8 mouse cellular contexts compared by ENCODE assay signal in the genomic region with DNA sequence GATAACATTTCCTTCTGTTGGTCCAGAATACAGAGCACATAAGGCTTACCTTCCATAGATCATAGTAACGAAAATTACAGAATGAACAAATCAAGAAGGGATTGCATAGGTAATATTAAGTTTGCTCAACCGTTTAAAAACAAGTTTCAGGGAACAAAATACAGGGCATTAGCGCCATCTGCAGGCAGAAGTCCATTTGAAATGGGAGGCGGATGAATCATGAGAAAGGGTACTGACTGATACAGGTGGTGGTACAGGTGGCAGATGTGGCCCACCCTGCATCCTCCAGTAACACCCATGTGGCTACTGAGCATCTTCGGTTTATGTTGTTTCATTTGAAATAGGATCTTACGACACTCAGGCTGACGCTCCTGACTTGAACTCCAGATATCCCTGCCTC. TPM values are rescaled to one million over a fixed set of nuclear protein-coding genes. Genes with fewer than 3 reads are reported as not detected.
DNase-seq lines count a peak whose midpoint lies in the region; ATAC-seq lines count a peak whose summit lies in the region.

No protein-coding gene starts in this region.

- H3K27me3 ChIP-seq in midbrain, embryonic 10.5 days (ENCODE audit: low read depth, poor library complexity, severe bottlenecking): no peaks in the 10 kb centered on the region
- H3K27me3 ChIP-seq in midbrain, embryonic 16.5 days (ENCODE audit: control insufficient read depth, insufficient read depth, low read depth, low read length): no peaks in the 10 kb centered on the region

- H3K4me3 ChIP-seq in midbrain, embryonic 10.5 days: no peak overlapping the region
- H3K4me3 ChIP-seq in midbrain, embryonic 16.5 days (ENCODE audit: low read depth, low read length): no peak overlapping the region

- no peak overlapping the region for H3K9ac ChIP-seq in midbrain, embryonic 16.5 days (ENCODE audit: low read depth, low read length)

- H3K36me3 ChIP-seq in midbrain, embryonic 10.5 days: no peaks in the 10 kb centered on the region
- no peaks in the 10 kb centered on the region for H3K36me3 ChIP-seq in midbrain, embryonic 16.5 days (ENCODE audit: control insufficient read depth, insufficient read depth, low read length)

- intact Hi-C loops in heart, postnatal 10 days (cut with DNase I): loop anchor here (1.0 to 10.0 kb wide), 3 partner anchors 248 to 904 kb away; no protein-coding TSS in a partner anchor
- intact Hi-C loops in left cerebral cortex, postnatal 10 days (cut with DNase I): loop anchor here (2.0 to 10.0 kb wide), 2 partner anchors 94 to 256 kb away; no protein-coding TSS in a partner anchor

- 37% methylated on average over 7 of the region's 7 CpGs for WGBS in midbrain, embryonic 10.5 days
- WGBS in midbrain, embryonic 16.5 days: 34% methylated on average over 7 of the region's 7 CpGs

- no peak overlapping the region for H3K27ac ChIP-seq in midbrain, embryonic 10.5 days (replicated peaks)
- no peak overlapping the region for H3K27ac ChIP-seq in midbrain, embryonic 16.5 days (ENCODE audit: low read length)

- H3K9me3 ChIP-seq in midbrain, embryonic 10.5 days (replicated peaks): peaks cover 9% of the 10 kb centered on the region; the same call in 1 of the 2 replicates
- 0 out of 2 replicates have a peak, but pooled peaks cover 4% of the 10 kb centered on the region for H3K9me3 ChIP-seq in midbrain, embryonic 16.5 days (replicated peaks; ENCODE audit: control insufficient read depth, low read length, poor library complexity, severe bottlenecking)

- ATAC-seq in midbrain, embryonic 16.5 days: no peak
- peak; percentile 50; the same call in 1 of the 2 replicates for ATAC-seq in common myeloid progenitor, adult 5-6 weeks (replicated peaks; ENCODE audit: low read depth, poor library complexity, severe bottlenecking)
- ATAC-seq in megakaryocyte-erythroid progenitor cell, adult 5-6 weeks (replicated peaks; ENCODE audit: low FRiP score, low TSS enrichment, poor library complexity, severe bottlenecking): no peak

- H3K4me2 ChIP-seq in midbrain, embryonic 16.5 days (ENCODE audit: low read length): no peak overlapping the region

- peak; percentile 42 for DNase-seq in midbrain, embryonic 10.5 days (ENCODE audit: low spot score)
- peak; percentile 67 for DNase-seq in ZHBTc4 (ENCODE audit: low read depth, low spot score)
- peak; percentile 78 to 90 for DNase-seq in heart, postnatal 10 days
- peak; percentile 60 to 72 for DNase-seq in left cerebral cortex, postnatal 10 days (ENCODE audit: extremely low spot score in 1 of 2, low spot score in 2 of 2)
- peak; percentile 69 for DNase-seq in ovary, postnatal 14 days (ENCODE audit: low spot score)

- no peaks in the 10 kb centered on the region for H3K4me1 ChIP-seq in midbrain, embryonic 10.5 days
- H3K4me1 ChIP-seq in midbrain, embryonic 16.5 days (ENCODE audit: control insufficient read depth, insufficient read depth, low read length): no peaks in the 10 kb centered on the region

RNA-seq across cellular contexts. Expression of a gene that starts 21.6 kb away (rescaled TPM):
- polyA plus RNA-seq in midbrain, embryonic 10.5 days (2016; fragmentation: Nextera tagmentation; extraction: Ambion mirVana): 23.6 and 23.9 TPM in 2 replicates
- polyA plus RNA-seq in midbrain, embryonic 16.5 days (2015; fragmentation: Nextera tagmentation; extraction: Ambion mirVana): 17.3 and 17.5 TPM in 2 replicates
- 12.3 and 12.7 TPM in 2 replicates for total RNA-seq in common myeloid progenitor, adult 5-6 weeks (2017)
- total RNA-seq in heart, postnatal 10 days (2021): 10 to 100 TPM; 17.1 to 18.3 TPM
- total RNA-seq in left cerebral cortex, postnatal 10 days (2021): 10 to 100 TPM; 16.0 to 19.5 TPM
- 15.7 and 21.5 TPM in 2 replicates for total RNA-seq in megakaryocyte-erythroid progenitor cell, adult 5-6 weeks (2014; fragmentation: Nextera tagmentation)
- 9.0 and 21.2 TPM in 2 replicates for total RNA-seq in megakaryocyte-erythroid progenitor cell, adult 5-6 weeks (2017)
